Mouse (Mus musculus): ENCODE measurements at regions not wholly inside any gene's neighbourhood (a gene's known extent, or its start where the extent isn't known, plus 50 kb on each side); places are given as distances from the start of the nearest gene placed in this dataset.
"Not testable (repeated sequence)": the region's sequence is repeated elsewhere in the genome, so short reads cannot be mapped to it uniquely, and the experiment has no call there.

DNA sequence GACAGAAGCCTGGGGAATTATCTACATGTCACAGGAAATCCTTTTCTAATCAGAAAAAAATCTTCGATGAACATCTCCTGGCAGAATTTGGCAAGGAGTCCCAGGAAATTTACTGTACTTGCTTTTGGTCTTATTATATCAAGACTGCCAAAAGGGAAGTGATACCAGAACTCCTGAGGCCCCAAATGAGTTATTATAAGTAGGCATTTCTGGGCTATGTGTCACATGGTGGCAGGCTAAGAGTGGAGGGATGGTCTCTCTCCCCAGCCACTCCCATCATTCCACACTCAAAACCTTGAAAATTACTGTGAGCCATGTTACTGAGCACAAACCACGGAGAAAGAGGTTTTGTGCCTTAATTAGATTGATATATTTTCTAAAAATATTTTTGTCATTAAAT, 94.0 kb upstream of the Cdk6 start:
- DNase-seq (ENCODE audit: low spot score in 2 of 2): no peak

DNA sequence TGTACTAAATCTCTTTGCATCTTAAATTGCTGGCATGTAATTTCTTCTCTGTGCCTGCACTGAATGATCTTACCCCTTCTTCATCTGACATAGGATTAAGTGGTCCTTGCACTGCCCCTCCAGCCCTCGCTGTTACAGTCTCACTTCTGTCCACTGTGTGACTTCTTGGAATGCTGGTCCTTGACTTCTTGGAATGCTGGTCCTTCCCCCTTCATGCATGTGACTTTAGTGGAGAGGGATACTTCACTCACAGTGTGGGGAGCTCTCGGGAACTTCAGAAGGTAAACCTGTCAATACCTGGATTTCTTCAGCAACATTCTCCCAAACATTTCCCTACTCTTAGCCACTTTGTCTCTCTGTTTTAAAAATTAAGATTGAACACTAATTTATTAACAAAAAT, 91.0 kb upstream of the Cdk6 start:
- DNase-seq (ENCODE audit: low spot score in 2 of 2): no peak

DNA sequence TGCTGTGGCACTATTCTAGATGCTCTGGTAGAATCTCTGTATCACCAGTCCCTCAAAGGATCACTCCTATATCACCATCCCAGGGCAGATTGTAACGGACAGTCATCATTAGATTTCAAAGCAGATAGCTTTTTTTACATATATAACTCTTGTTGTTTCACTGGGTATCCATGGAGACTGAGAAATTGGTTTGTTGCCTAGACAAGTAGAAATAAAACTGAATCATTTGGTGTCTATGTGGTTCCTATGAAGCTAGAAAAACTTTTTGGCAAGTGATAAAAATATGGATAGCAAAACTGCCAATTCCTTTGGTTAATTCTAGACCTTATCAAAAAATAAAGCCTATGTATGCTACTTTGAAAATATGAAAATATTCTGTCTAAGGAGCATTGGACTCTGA, 81.0 kb upstream of the Cdk6 start:
- no peak for DNase-seq (ENCODE audit: low spot score in 2 of 2)

GRCm38 (mm10) chr5:3264988-3265738, 76.1 kb upstream of the Cdk6 start:
- DNase-seq (ENCODE audit: low spot score in 2 of 2): not testable (repeated sequence)

DNA sequence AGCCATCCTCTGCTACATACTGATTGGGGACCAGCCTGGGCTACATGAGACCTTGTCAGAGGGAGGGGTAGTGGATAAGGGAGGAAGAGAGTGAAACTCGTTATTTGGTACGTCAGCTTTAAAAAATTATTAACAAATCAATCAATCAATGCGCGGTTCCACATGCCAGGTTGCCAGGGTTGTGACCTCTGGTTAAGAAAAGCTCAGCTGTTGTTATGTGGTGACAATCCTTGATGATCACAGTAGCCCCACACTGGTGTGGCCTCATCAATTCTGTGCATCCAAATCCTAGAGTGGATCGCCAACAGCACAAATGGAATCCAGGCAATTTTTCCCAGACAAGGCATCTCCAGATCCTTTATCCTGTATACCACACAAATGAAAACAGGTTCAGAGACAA, 74.3 kb upstream of the Cdk6 start:
- no peak for DNase-seq (ENCODE audit: low spot score in 2 of 2)

DNA sequence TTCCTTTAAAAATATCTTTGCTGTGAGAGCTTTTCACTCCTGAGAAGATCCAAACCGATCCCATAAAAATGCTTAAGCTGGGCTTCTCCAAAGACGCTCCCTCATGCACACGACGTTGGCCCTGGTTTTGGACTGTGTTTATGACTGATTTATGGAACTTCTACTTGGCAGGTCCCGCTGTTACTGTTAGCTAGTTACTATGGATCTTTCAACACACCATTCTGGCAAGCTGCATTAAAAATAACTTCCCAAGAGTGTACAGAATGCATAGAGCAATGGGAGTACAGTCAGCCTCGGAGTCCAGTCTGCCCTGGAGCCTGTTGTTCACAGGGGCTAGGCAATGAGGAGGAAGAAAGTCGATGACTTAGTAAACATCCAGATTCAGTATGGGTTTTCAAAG, 71.5 kb upstream of the Cdk6 start:
- no peak for DNase-seq (ENCODE audit: low spot score in 2 of 2)

GRCm38 (mm10) chr5:3273140-3273539, 68.1 kb upstream of the Cdk6 start:
- DNase-seq (ENCODE audit: low spot score in 2 of 2): not testable (repeated sequence)

GRCm38 (mm10) chr5:3277241-3277640, 64.0 kb upstream of the Cdk6 start:
- not testable (repeated sequence) for DNase-seq (ENCODE audit: low spot score in 2 of 2)

GRCm38 (mm10) chr5:3278956-3279355, 62.3 kb upstream of the Cdk6 start:
- DNase-seq (ENCODE audit: low spot score in 2 of 2): not testable (repeated sequence)

DNA sequence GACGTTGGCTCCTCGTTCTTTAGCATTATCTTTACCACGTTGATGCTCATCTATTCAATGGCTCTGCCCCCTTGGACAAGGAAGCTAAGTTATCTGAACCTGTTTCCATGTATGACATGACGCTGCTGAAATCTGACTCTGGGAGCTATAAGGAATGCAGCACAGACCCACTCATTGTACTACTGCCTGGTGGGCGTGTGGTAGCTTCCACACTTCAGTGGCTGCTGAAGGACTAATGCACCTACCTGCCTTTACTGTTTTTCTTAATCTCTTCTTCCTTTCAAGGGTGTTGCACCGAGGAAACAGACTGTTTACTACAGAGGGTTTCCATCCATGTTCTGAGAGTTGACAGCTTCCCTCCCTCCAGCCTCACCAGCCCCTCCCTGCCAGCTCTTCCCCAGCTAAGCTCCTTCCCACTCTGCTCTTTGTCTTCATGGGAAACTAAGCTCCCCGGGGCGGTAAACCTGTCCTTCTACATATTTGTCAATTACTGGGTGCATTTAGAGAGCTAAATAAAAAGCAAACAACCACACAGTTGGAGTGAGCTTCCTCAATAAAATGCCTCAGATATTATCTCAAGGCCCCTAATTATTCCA, 59.3 kb upstream of the Cdk6 start:
- not testable (repeated sequence) for DNase-seq (ENCODE audit: low spot score in 2 of 2)

DNA sequence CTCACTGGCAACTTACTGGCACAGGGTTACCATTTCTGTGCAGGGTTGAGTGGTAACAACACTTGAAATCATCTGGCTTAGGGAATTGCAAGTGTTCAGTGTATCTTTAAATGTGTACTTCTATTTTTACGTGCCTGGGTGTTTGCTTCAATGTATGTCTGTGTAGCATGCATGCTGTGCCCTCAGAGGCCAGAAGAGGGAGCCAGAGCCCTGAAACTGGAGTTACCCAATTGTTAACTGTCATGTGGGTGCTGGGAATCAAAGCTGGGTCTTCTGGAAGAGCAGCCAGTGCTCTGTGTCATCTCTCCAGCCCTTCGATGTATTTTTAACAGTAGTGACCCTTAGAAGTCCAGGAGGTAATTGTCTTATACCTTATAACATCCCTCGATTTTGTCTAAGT, 58.2 kb upstream of the Cdk6 start:
- no peak for DNase-seq (ENCODE audit: low spot score in 2 of 2)

GRCm38 (mm10) chr5:3284335-3284734, 57.0 kb upstream of the Cdk6 start:
- DNase-seq (ENCODE audit: low spot score in 2 of 2): not testable (repeated sequence)

- DNase-seq (ENCODE audit: low spot score in 2 of 2): not testable (repeated sequence)
These were observed 51.3 kb upstream of the Cdk6 start for GRCm38 (mm10) chr5:3289991-3290417.

All from spleen, postnatal 10 days (tissue).